8 mouse cellular contexts compared by ENCODE assay signal in genomic region chr13:42917251-42917650, GRCm38 (mm10).
DNase-seq lines count a peak whose midpoint lies in the region; ATAC-seq lines count a peak whose summit lies in the region.

No protein-coding gene starts in this region.

- no peaks in the 10 kb centered on the region for H3K9me3 ChIP-seq in heart, embryonic 10.5 days
- no peaks in the 10 kb centered on the region for H3K9me3 ChIP-seq in kidney, embryonic 14.5 days (ENCODE audit: control insufficient read depth, low read length)
- no peaks in the 10 kb centered on the region for H3K9me3 ChIP-seq in lung, embryonic 15.5 days
- H3K9me3 ChIP-seq in stomach, embryonic 15.5 days, result no peaks in the 10 kb centered on the region

- H3K4me2 ChIP-seq in kidney, embryonic 14.5 days (replicated peaks; ENCODE audit: low read depth, low read length), result peak overlapping the region; percentile 100
- peak overlapping the region; percentile 100 for H3K4me2 ChIP-seq in lung, embryonic 15.5 days
- H3K4me2 ChIP-seq in stomach, embryonic 15.5 days, result peak overlapping the region; percentile 96

- ATAC-seq in kidney, embryonic 14.5 days (ENCODE audit: low FRiP score, low TSS enrichment), result peak; percentile 61; the same call in 1 of the 2 replicates
- ATAC-seq in lung, embryonic 15.5 days (ENCODE audit: borderline replicate concordance, extremely low read depth, low FRiP score, low TSS enrichment), result no peak
- 0 out of 2 replicates have a peak, but pooled peaks have one; percentile 31 for ATAC-seq in stomach, embryonic 15.5 days (ENCODE audit: insufficient read depth, low FRiP score, low read depth)
- no peak for ATAC-seq in monocyte, adult 5-6 weeks (replicated peaks; ENCODE audit: insufficient number of reproducible peaks, low FRiP score, low TSS enrichment, poor library complexity, severe bottlenecking)

- WGBS in heart, embryonic 10.5 days, result 35% methylated on average over 6 of the region's 6 CpGs
- 28% methylated on average over 6 of the region's 6 CpGs for WGBS in kidney, embryonic 14.5 days
- 20% methylated on average over 6 of the region's 6 CpGs for WGBS in lung, embryonic 15.5 days
- WGBS in stomach, embryonic 15.5 days, result 35% methylated on average over 6 of the region's 6 CpGs

- peak; percentile 37 for DNase-seq in gastrocnemius, postnatal 10 days
- DNase-seq in gastrocnemius, adult 8-10 months (ENCODE audit: low spot score in 2 of 2), result no peak
- DNase-seq in cerebellum, adult 11-12 months, result peak; percentile 78
- peak; percentile 58 for DNase-seq in heart, embryonic 10.5 days (ENCODE audit: low spot score)

- H3K4me3 ChIP-seq in heart, embryonic 10.5 days, result 0 out of 2 replicates have a peak overlapping the region, but pooled peaks have one; percentile 78
- H3K4me3 ChIP-seq in kidney, embryonic 14.5 days (ENCODE audit: low read length), result peak overlapping the region; percentile 69
- H3K4me3 ChIP-seq in lung, embryonic 15.5 days, result peak overlapping the region; percentile 65
- H3K4me3 ChIP-seq in stomach, embryonic 15.5 days (replicated peaks), result no peak overlapping the region

- no peak overlapping the region for H3K9ac ChIP-seq in kidney, embryonic 14.5 days (ENCODE audit: low read depth, low read length)
- no peak overlapping the region for H3K9ac ChIP-seq in lung, embryonic 15.5 days
- H3K9ac ChIP-seq in stomach, embryonic 15.5 days, result no peak overlapping the region

- no peak overlapping the region for H3K27ac ChIP-seq in heart, embryonic 10.5 days
- H3K27ac ChIP-seq in kidney, embryonic 14.5 days (ENCODE audit: low read depth, low read length), result no peak overlapping the region
- no peak overlapping the region for H3K27ac ChIP-seq in lung, embryonic 15.5 days
- H3K27ac ChIP-seq in stomach, embryonic 15.5 days, result no peak overlapping the region

- peaks cover 41% of the 10 kb centered on the region for H3K27me3 ChIP-seq in heart, embryonic 10.5 days (ENCODE audit: insufficient read depth, poor library complexity, severe bottlenecking)
- H3K27me3 ChIP-seq in kidney, embryonic 14.5 days (ENCODE audit: control insufficient read depth, insufficient read depth, low read length), result no peaks in the 10 kb centered on the region
- H3K27me3 ChIP-seq in lung, embryonic 15.5 days, result peaks cover 12% of the 10 kb centered on the region
- H3K27me3 ChIP-seq in stomach, embryonic 15.5 days (replicated peaks), result no peaks in the 10 kb centered on the region

- H3K36me3 ChIP-seq in heart, embryonic 10.5 days, result no peaks in the 10 kb centered on the region
- H3K36me3 ChIP-seq in kidney, embryonic 14.5 days (ENCODE audit: control insufficient read depth, insufficient read depth, low read length), result no peaks in the 10 kb centered on the region
- H3K36me3 ChIP-seq in lung, embryonic 15.5 days, result no peaks in the 10 kb centered on the region
- no peaks in the 10 kb centered on the region for H3K36me3 ChIP-seq in stomach, embryonic 15.5 days

- H3K4me1 ChIP-seq in heart, embryonic 10.5 days, result peaks cover 20% of the 10 kb centered on the region
- H3K4me1 ChIP-seq in kidney, embryonic 14.5 days (ENCODE audit: control insufficient read depth, insufficient read depth, low read length), result peaks cover 7% of the 10 kb centered on the region
- peaks cover 18% of the 10 kb centered on the region for H3K4me1 ChIP-seq in lung, embryonic 15.5 days
- H3K4me1 ChIP-seq in stomach, embryonic 15.5 days, result peaks cover 13% of the 10 kb centered on the region; the same call in 1 of the 2 replicates

Comparison
In these comparisons a context has a peak if more than half of its experiments do, and no peak if none do; other contexts are left out.
1. DNase-seq: peak in gastrocnemius, postnatal 10 days (single experiment), cerebellum, adult 11-12 months (single experiment) and heart, embryonic 10.5 days (single experiment); none in gastrocnemius, adult 8-10 months (0 of 2).
2. ATAC-seq: peak in kidney, embryonic 14.5 days (single experiment) and stomach, embryonic 15.5 days (single experiment); none in lung, embryonic 15.5 days (single experiment) and monocyte, adult 5-6 weeks (single experiment).
3. Peak in every context shown above with its lines, with median percentiles within 50 percentile points of each other: H3K4me2 ChIP-seq.